Mouse (Mus musculus) olfactory bulb, adult 2 months (tissue): Measurements from ENCODE around the gene Cracr2b.

Source experiments
- CTCF ChIP-seq: fragments of 200-500 bp; IDR thresholded peaks from 2 replicates; pipeline ENCODE4 v1.5.1; 2012; ENCODE audit warnings: low read depth, mild to moderate bottlenecking, low read length, moderate library complexity; ENCODE audit not compliant: insufficient read depth
- POLR2A ChIP-seq: fragments of 200-500 bp; IDR thresholded peaks from 2 replicates; pipeline ENCODE4 v1.6.1; 2012; ENCODE audit warnings: mild to moderate bottlenecking, low read depth, low read length, moderate library complexity; ENCODE audit not compliant: insufficient read depth

DNA sequence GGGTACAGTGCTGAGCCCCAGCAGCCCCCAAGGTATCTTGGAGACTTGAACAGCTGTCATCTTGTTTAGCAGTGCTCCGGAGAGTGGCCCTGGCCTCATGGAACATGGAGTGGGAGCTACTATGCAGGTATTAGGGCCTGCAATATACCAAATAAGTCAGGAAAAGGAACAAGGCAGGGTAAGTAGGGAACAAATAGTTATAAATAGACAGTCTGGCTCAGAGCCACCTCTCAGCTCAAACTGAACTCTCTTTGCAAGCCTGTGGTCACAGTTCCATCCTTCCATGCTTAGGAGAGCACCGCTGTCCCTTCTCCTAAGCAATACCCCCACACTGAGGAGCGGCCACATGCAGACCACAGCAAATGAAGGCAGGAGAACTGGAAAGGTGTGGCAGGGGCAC lies 36.7 kb downstream of the Cracr2b start:
- TF ChIP-seq POLR2A (no peak), CTCF (no peak)
